Mouse (Mus musculus) layer of hippocampus, postnatal 25 days (tissue): ENCODE measurements around the gene B3gnt8. TPM values are rescaled to one million over a fixed set of nuclear protein-coding genes. Genes with fewer than 3 reads are reported as not detected.
"Not testable (repeated sequence)": the region's sequence is repeated elsewhere in the genome, so short reads cannot be mapped to it uniquely, and the experiment has no call there.

Source experiments
- DNase-seq, 2 experiments: peaks; one replicate each; pipeline ENCODE4 v3.0.0; 2022; ENCODE audit warnings: mixed read lengths in 2 of 2, low spot score in 1 of 2; ENCODE audit errors: extremely low spot score in 1 of 2
- total RNA-seq, 2 experiments: library from RNA; stranded (reverse); gene quantifications; 2 replicates each; pipeline ENCODE4 v1.2.3; 2021

B3gnt8 gene
- 1 to 10 TPM; 2.0 to 2.3 TPM for total RNA-seq

DNA sequence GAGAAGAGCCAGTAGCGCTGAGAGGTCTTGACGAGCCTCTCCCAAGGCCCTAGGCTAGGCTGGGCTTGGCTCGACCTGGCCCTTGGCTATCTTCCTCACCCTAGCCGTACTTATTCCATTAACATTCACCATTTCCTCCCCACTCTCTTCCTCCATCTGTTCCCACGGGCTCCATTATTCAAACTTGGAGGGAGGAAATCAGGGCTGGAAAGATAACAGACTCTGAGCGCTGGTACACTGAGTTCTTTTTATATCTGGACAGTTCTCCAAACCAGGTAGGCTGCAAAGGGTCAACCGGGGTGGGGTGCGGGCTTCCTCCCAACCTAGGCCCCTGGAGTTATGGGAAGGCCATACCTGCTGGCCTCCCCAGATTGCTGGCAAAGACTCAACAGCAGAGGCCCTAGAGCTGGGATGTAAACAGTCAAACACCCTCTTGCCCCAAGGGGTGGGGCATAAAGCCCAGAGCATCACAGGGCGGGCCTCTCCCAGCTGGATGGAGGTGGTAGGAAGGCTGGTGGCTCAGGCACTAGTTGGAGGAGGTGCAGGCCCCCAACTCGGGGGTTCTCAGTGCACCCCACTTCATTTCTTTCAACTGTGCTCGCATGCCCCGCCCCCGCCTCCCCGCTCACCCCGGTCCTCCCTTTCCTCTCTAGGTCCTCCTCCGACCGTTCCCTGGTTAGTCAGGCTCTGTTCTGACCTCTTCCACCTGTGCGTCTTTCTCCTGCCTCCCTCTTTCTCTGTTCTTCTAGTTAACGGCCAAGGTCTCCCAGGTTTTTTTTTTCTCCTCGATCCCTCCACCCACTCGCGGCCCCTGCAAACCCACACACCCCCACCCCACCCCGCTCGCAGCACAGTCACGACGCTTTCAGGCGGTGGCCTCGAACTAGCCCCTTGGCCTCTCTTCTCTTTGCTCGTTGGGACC, at the start of gene B3gnt8:
TSS of gene B3gnt8 (plus strand) at position 146 of the 922 bp plus-strand sequence.
- DNase-seq = no peak

DNA sequence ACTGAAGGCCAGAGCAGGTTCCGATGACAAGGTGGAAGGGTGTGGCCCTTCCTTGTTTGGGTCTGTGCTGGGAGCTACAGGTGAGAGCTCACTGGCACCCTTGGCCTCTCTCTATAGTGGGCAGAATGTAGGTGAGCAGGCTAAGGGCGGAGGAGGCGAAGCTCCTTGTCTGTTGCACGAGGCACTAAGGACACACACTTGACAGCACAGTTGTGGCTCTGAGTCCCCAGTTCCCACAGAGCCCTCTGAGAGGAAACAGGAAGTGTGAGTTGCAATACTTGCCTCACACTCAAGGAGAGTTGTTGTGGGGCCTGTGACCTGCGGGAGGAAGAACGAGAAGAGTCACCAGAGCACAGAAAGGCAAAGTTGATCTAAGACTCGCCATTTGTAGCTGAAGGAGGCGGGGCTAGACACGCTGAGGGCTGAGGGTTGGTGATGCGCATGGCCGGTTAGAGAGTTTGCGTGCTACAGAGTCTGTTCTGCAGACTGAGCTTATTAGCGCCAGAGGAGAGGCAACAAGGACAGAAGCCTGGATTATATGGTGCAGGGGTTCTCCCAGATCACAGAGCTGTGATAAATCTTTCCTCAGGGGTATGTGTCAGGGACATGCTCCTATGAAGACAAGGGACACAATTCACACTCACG, 49.5 kb upstream of the B3gnt8 start:
- DNase-seq = not testable (repeated sequence)

DNA sequence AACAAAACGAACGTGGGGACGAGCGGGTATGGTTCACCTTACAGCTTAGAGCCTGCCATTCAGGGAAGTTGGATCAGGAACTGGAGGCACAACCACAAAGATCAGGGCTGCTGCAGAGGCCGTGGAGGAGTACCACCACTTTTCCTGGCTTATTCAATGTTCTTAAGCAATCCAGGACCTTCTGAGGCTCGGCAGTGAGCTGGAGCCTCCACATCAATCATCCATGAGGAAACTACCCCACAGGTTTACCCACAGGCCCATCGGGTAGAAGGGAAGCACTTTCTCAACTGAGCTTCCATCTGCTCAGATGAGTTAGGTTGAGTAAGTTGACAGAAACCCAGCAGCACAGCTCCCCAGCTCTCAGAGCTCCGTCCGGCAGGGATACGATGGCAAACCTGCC, 47.0 kb upstream of the B3gnt8 start:
- DNase-seq = no peak

DNA sequence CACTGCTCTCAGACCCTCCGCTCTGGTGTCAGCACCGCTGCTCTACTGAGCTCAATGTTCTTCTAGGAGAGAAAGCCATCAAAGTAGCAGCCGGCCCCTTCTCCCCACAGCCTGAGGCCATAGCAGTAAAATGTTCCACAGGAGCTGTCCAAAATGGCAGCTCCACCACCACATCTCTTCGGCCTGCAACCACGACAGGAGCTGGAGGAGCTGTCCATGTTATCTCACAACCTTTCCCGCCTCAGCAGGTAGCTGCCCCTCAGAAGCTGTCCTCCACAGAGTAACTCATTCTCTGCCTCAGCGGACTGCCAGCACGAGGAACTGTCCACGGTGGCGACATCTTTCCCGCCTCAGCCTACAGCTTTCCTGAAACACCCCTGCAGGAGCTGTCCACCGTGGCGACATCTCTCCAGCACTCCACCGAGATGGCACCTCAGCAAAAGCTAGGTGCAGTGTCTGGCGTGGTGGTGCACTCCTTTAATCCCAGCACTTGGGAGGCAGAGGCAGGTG, 44.1 kb upstream of the B3gnt8 start:
- no peak for DNase-seq

DNA sequence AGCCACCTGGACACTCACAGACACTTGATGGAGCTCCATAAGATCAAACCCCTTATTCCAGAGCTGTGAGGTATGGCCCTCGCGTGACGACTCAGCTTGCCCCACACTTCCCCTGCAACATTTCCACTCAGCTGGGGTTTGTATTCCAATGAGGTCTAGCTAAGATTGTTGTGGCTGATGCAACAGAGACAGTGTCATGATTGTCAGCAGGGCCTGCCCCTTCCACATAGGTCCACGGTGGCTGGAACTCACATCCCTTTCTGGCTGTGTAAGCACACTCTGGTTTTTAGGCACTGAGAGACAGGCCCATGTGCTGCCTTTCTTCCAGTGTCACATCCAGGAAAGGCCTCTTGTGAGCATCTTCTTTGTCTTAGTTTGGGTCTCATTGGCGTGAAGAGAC, 41.8 kb upstream of the B3gnt8 start:
- no peak for DNase-seq

DNA sequence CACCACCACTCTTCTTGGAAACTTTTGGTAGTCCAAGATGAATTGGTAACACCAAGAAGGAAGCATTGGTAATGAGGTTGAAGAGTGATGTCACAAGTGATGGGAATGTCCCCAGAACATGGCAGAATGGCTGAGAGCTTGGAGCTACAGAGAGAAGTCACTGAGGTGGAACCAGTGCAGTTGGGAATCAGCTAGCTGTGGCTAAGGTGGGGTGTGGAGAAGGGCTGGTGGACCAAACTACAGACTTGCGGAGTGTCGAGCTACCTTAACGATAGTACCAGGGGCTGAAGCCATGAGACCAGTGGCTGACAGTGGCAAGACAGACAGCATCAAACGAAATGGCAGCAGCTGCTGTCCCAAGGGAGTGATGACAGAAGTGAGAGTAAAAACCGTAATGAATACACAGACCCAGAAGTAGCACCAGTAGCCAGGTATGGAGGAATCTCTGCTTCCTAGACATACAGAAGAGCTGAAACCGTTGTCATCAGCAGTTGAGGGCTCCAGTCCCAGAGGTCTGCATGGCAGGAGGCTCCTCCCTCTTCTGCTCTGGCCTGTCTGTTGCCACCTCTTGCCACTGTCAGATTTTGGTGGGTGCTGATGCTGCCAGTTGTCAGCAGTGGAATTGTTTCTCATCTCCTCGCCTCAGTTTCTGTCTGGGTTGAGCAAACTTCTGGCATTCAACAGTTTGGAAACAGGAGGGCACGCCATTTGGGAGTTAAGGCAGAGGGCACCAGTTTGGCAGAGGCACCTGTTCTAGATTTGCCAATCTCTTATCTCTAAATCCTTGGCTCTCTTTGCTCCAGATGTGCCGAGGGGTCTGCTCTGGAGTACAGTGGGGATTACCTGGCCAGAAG, 40.9 kb upstream of the B3gnt8 start:
- DNase-seq = no peak

DNA sequence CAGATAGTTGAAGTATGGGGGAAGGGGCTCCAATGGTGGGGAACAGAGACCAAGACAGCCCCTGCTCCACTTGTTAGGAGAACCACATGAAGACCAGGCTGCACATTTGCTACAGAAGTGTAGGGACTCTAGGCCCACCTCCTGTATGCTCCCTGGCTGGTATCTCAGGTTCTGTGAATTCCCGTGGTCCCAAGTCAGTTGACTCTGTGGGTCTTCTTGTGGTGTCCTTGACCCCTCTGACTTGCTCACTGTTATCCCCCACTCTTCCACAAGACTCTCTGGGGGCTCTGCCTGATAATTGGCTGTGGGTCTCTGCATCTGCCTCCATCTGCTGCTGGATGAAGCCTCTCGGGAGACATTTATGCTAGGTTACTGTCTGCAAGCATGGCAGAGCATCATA, 35.2 kb upstream of the B3gnt8 start:
- DNase-seq = no peak

DNA sequence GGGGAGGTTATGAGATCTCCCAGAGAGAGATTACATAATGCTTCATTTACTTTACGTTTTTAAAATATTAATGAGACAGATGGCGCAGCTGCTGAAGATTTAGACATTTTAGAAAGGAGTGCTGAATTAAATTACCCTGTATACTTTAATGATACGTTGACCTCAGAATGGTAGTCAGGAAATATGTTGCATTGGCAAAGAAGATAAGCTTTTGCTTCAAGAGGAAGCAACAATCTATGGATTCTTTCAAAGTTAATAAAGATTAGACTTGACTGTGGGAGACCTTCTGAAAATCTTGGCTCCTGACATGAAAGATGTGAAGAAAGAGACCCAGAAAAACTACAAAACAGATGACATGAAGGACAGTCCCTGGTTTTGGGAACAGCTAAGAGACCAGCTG, 32.6 kb upstream of the B3gnt8 start:
- DNase-seq = no peak

DNA sequence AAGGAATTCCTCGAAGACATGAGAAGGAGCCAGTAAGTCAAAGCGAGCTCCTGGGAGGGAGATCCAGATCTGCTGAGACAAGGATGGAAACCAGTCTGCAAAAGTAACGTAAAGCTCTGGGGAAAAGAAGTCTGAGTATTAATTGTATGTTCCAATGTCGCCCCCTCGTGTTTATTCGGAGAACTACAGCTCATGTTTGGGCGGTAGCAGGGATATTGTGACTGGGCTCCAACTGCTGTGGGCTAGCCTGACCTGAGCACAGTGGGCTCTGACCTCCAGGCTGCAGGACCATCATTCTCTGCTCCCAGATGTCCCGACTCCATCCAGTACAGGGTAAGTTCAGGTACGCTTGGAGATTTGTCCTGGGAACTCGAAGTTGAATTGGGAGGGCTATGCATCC, 26.8 kb upstream of the B3gnt8 start:
- DNase-seq = peak; percentile 75 to 89

DNA sequence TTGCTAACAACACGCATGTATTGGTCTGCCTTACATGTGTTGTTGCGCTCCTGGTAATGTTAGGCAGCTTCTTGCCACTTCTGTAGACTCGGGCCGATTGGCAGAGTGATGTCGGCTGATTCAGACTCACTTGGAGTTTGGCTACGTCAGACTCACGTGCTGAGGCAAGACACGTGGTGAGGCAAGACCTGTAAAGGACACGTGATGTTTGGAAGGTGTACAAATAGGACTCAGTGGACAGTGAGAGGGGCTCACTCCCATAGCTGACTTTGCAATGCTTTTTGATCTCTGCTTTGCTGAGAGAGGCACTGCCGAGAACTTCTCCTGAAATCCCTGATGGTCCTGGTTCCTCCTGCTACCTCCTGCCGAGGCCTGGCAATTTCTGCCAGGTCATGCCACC, 25.8 kb upstream of the B3gnt8 start:
- no peak for DNase-seq

DNA sequence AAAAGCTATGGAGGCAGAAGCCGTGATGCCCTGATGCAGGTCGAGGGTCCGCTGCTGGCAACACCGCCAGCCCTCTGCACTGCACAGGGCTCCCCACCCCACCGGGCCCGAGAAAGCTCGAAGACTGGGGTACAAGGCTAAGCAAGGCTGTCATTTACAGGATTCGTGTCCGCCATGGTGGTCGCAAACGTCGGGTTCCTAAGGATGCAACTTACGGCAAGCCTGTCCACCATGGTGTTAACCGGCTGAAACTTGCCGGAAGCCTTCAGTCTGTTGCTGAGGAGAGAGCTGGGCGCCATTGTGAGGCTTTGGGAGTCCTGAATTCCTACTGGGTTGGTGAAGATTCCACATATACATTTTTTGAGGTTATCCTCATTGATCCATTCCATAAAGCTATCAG, 25.1 kb upstream of the B3gnt8 start:
- no peak for DNase-seq

DNA sequence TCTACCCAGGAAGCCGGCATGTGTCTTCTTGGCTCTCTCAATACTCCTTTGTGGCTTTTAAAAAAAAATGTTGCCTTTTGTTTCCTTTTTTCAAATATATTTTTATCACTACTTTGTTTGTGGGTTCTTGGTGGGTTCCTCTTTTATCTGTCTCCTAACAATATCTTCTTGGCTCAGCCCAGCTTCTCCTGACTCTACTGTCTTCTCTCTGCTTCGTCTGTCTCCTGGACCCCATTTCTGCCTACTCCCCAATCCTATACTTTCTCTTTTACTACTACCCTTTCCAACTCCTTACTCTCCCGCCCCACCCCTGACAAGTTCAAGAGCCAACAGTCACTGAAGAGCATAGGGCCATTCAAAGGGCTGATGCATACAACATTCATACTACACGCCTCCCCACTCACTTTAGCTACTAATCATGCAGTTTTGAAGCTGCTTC, 19.8 kb upstream of the B3gnt8 start:
- DNase-seq = no peak

DNA sequence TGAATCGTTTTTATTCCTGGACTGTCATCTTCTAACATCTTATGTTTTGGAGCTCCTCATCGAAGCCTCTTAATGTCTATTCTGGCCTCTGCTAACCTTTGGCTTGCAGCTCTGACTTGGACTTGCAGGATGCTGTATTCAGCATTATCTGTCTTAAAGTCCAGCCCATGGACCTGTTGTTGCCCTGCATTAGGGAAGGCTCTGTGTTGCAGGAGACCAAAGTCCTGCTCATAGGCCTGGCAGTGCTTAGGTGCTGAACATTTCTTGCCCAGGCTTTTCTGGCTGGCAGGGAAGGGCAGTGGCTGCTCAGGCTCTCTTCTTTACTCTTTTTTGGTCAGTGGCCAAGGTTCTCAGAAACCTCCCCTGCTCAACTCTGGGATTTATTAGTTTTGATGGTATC, 19.3 kb upstream of the B3gnt8 start:
- DNase-seq = no peak

DNA sequence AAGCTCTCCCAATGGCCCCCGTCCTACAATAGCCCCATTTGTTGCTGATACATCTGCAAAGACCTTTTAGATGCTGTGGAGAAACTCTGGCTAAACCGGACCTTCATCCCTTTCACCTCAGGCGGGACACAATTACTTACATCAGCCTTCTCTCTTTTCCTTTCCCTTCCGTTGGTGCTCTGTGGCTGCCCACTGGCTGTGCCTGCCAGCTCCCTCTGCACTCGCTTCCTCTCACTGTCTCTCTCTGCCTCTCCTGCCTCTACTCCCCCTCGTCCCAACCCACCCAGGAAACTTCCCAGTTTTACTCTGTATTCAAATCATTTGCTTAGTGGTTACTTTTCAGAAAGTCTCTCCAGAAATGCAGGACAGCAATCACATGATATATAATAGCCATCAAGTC, 16.4 kb upstream of the B3gnt8 start:
- no peak for DNase-seq

DNA sequence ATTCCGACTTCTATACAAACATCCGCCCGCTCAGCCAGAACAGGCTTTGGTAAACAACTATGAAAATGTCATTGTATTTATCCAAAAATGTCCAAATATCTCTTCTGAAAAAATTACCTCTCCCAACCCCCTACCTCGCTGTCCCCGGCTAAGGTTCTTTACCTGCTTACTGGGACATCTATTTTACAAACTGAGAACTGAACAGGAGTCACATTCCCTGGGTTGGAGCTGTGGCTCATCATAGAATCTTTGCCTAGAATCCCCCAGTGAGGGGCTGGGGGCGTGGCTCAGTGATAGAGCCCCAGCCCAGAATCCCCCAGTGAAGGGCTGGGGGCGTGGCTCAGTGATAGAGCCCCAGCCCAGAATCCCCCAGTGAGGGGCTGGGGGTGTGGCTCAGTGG, 15.0 kb upstream of the B3gnt8 start:
- DNase-seq = no peak

DNA sequence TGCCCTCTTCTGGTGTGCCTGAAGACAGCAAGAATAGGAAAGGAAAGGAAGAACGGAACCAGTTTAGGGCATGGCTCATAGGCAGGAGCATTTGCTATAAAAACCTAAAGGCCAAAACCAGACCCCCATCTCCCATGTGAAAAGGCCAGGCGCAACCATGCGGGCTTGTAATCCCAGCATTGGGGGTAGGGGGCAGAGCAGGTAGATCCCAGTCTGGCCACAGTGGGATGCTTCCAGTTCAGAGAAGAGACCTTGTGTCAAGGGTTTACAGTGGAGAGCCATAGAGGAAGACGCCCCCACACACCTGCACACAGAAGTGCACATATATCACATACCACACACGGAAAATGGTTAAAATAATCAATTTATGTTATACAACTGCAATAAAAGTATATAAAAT, 12.4 kb upstream of the B3gnt8 start:
- no peak for DNase-seq

DNA sequence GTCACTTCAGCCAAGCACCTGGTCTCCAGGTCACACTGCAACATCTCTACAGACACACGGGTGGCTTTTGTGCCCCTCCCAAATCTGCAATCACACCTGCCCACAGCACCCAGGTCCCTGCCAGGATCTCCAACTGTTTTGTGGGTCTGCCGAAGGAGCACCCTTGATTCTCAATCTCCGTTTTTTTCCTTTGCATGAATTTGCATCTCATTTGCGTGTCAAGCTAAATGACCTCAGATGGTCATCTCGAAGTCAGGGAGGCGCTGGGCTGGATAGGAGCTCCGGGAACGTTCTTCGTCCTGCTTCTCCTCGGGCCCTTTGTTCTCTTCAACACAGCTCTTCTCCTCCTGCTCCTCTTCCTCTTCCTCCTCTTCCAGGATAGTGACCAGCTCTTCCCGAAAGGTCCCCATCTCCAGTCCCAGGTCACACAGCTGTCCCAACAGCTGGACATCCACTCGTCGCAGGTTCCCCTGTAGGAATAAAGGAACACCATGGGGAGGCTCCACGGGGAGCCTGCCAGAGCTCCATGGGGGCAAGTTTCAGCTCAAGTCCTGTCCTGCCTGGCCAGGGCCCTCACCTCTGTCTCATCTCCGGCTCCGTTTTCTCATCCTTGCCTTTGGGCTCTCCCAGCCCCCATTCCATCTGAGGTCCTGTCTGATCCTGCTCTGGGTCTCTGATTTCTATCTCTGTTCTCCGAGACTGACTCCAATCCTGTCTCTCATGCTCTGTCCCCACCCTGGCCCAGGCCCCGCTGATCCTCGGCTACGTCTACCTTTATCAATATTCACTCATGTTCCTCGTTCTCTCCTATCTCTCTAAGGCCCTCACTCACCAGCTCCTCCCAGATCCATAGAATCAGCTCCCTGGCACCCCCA, 11.4 kb upstream of the B3gnt8 start:
- DNase-seq = no peak

DNA sequence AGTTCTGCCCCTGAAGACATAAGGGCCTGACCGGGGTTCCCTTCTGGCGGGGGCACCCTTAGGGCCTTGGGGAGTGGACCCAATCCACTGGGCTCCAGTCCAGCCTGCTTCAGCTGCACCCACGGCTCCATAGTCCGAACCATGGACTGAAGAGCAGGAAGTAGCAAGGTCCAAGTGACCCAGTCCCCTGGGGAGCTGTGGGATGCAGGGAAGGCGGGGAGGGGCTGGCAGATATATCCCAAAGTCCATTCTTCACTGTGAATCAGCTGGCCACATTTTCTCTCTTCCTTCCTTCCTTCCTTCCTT, 10.8 kb upstream of the B3gnt8 start, which contains the start of gene Erich4:
TSS of gene Erich4 (minus strand) at position 187 of the 306 bp plus-strand sequence.
- DNase-seq = no peak

DNA sequence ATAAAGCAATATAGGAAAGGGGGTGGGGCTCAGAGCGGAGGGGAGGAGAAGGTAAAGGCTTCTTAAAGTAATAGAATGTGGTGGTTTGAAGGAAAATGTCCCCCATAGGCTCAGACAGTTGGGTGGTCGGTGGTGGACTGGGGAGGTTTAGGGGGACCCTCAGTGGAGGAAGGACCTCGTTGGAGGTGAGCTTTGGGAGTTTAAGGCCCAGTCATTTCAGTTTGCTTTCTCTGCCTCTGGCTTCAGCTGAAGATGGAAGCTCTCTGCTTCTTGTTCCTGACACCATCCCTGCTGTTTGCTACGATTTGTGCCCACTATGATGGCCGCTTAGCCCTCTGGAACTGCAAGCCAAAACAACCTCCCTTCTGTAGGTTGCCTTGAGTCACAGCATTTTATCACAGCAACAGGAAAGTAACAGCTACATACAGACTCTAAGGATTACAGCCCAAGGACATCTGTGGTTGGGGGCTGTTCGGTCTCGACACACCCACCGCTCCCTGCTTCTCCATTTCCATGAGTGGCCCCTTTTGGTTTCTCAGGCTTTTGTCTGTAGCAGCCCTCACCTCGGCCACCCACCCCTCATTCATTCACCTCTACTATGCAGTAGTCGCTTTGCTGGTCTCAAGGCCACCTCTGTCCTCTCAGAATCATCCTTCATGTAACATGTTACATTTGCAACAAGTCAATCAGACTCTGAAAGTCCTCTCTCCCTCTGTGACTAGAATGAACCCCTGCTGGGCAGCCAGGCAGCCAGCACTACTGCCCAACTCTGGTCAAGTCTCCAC, 8.9 kb upstream of the B3gnt8 start:
- DNase-seq = no peak
